Mouse (Mus musculus): Measurements from ENCODE around the gene Ajm1. TPM values are rescaled to one million over a fixed set of nuclear protein-coding genes. Genes with fewer than 3 reads are reported as not detected.

The Ajm1 gene
- polyA plus RNA-seq, 1 experiment from 2014 or later = 18.9 TPM

DNA sequence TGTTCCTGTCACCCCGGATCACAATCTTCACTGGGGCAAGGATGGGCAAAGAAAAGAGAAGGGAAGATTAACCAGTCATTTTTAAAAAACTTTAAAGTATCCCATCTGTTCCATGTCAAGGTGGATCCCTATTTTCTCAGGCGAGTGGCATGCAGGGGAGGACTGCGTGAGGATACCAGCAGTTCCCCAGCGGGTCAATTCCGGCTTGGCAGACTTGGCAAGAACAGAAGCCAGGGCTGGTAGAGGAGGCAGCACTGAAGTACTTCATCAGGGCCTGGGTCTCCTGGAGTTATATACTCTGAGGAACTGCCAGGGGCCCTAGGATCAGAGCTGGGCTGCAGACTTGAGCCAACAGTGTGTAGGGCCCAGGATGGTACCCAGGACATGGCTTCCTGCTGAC, 21.0 kb upstream of the Ajm1 start:
- H3K27ac ChIP-seq (replicated peaks) = no peak overlapping the region
- H3K4me2 ChIP-seq = no peak overlapping the region
- ATAC-seq (ENCODE audit: low FRiP score) = no peak
- H3K9me3 ChIP-seq (replicated peaks) = no peaks in the 10 kb centered on the region
- H3K36me3 ChIP-seq = peaks cover 53% of the 10 kb centered on the region
- no peak overlapping the region for H3K4me3 ChIP-seq (replicated peaks)
- no peaks in the 10 kb centered on the region for H3K27me3 ChIP-seq (replicated peaks)
- WGBS = 95% methylated on average over 5 of the region's 5 CpGs
- H3K4me1 ChIP-seq = peaks cover 19% of the 10 kb centered on the region
- no peak overlapping the region for H3K9ac ChIP-seq (replicated peaks)

DNA sequence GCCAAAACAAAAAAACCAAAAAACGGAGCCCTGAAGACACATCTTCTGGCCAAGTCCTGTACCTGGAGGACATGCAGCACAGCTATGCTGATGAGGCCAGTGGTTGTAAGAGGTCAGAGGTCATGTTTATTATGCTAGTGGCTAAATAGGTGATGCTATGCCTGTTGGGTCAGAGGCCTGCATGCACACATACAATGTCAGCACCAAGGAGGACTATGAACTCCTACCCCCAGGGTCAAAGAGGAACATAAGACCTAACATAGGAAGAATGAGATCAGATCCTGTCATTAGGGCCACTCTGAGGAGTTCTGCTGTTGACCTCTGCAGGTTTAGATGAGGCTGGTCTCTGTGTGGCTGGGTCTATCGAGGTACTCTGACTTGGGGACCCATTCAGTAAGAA, 18.5 kb upstream of the Ajm1 start:
- WGBS = 90% methylated on average over 2 of the region's 2 CpGs
- H3K9ac ChIP-seq (replicated peaks) = no peak overlapping the region
- H3K27me3 ChIP-seq (replicated peaks) = no peaks in the 10 kb centered on the region

DNA sequence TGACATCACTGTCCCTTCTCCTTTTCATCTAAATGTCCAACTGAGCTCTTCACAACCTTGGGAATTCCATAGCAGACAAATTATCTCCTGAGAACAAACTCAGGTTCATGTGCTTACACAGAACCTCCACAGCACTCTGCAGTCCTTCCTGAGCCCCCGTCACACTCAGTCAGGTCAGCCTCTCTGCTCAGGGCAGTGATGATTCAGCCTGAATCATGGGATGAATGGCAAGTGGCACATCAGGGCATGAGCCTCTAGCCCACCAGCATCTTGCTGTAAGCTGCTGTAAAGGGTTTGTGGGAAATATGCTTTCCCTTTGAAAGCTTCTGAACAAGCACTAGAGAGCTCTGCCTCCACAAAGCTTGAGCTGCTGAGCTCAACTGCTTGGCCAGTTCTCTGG, 17.2 kb upstream of the Ajm1 start:
- Histone ChIP-seq H3K4me2 (no peak overlapping the region), H3K36me3 (peaks cover 84% of the 10 kb centered on the region), H3K9ac (replicated peaks) (no peak overlapping the region), H3K4me3 (replicated peaks) (no peak overlapping the region), H3K4me1 (no peaks in the 10 kb centered on the region), H3K27ac (replicated peaks) (no peak overlapping the region), H3K9me3 (replicated peaks) (no peaks in the 10 kb centered on the region), H3K27me3 (replicated peaks) (no peaks in the 10 kb centered on the region)
- WGBS = 98% methylated on average over 1 of the region's 1 CpGs
- ATAC-seq (ENCODE audit: low FRiP score) = no peak

More for the DNA sequence above, 18.5 kb upstream of the Ajm1 start:
- no peak overlapping the region for H3K4me2 ChIP-seq
- peaks cover 76% of the 10 kb centered on the region for H3K36me3 ChIP-seq
- ATAC-seq (ENCODE audit: low FRiP score) = no peak
- H3K9me3 ChIP-seq (replicated peaks) = no peaks in the 10 kb centered on the region
- H3K4me3 ChIP-seq (replicated peaks) = no peak overlapping the region
- no peaks in the 10 kb centered on the region for H3K4me1 ChIP-seq
- no peak overlapping the region for H3K27ac ChIP-seq (replicated peaks)

DNA sequence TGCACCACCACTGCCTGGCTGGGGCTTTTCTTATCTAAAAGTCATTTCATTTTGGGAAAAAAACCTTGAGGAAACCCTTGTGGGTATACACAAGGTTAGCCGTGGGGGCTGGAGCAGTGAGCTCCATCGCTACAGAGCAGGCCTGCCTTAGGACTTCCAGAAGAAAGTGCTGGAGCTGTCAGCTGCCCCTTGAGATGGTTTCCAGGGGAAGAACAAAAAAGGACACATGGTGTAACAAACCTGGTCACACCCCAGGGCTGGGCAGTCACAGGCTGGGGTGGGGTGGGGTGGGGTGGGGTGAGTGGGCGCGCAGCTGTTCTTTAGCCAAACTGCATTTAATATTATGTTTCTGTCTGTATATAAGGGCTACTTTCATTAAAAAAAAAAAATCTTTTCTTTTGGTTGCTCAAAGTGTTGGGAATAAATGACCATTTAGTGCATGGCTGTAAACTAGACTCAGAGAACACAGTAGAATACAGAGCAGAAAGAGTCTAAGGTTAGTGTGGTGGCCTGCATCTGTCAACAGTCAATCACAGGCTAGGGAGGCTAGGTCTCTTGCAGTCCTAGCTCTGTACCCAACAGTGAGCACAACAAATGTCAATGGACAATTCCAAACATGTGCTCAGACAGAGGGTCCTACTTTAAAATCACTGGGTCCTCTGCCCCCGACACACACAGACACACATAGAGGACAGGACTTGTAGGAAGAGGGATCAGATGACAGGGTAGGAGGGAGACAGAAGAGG, 15.4 kb upstream of the Ajm1 start:
- Histone ChIP-seq H3K4me2 (no peak overlapping the region), H3K4me3 (replicated peaks) (no peak overlapping the region), H3K27me3 (replicated peaks) (no peaks in the 10 kb centered on the region), H3K36me3 (peaks cover 93% of the 10 kb centered on the region), H3K9ac (replicated peaks) (no peak overlapping the region), H3K4me1 (no peaks in the 10 kb centered on the region), H3K9me3 (replicated peaks) (no peaks in the 10 kb centered on the region), H3K27ac (replicated peaks) (no peak overlapping the region)
- ATAC-seq (ENCODE audit: low FRiP score) = no peak
- WGBS = 96% methylated on average over 5 of the region's 5 CpGs

DNA sequence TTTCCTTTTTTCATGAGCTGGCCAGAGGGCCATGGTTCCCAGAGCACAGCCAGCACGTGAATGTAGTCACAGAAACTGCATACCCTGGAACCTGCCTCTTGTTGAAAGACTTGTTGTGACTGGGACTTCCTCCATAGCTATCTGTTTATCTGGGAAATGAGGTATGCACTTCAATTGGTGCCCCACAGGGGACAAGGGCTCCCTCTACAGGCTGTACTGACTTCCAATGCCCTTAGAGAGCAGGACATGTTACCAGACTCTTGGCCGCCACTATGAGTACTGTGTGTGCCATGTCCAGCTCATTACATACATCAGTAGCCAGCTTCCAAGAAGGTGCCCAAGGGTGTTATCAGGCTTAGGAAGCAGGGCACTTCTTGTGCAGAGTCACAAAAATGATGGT, 10.3 kb upstream of the Ajm1 start:
- H3K9me3 ChIP-seq (replicated peaks) = no peaks in the 10 kb centered on the region
- H3K4me2 ChIP-seq = no peak overlapping the region
- H3K36me3 ChIP-seq = peaks cover 89% of the 10 kb centered on the region
- no peaks in the 10 kb centered on the region for H3K4me1 ChIP-seq
- WGBS = 86% methylated on average over 2 of the region's 2 CpGs
- no peak overlapping the region for H3K4me3 ChIP-seq (replicated peaks)
- no peak overlapping the region for H3K9ac ChIP-seq (replicated peaks)
- no peaks in the 10 kb centered on the region for H3K27me3 ChIP-seq (replicated peaks)
- no peak for ATAC-seq (ENCODE audit: low FRiP score)
- H3K27ac ChIP-seq (replicated peaks) = no peak overlapping the region

DNA sequence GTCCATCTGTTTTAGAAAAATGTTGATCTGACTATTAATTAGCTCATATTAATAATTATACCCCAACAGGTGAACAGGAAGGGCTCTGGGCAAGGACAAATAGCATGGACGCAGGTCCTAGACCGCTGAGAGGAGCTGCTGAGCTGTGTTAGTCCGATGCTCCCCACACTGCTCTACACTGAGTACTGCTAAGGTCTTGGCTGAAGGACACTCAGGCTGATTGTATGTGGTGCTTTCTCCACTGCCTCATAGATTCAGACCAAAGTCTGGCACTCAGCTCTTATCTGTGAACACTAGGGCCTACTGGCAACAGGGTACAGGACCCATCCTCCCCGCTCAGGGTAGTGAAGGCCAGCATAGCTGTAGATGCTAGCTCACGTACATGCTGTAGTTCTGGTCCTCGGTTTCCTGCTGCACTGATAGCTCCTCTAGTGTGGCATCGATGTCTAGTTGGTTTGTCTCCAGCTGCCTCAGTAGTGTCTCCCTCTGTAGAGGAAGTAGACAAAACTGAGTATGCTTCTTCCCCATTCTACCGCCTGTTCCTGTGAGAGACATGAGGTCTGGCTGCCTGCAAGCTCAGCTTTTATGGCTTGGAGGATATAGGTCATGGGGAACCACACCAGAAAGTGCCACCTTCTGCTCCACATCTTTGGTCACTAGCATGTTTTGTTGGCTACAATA, 6.8 kb upstream of the Ajm1 start:
- no peak overlapping the region for H3K9ac ChIP-seq (replicated peaks)
- no peak for ATAC-seq (ENCODE audit: low FRiP score)
- peaks cover 85% of the 10 kb centered on the region for H3K36me3 ChIP-seq
- 95% methylated on average over 8 of the region's 8 CpGs for WGBS
- peaks cover 7% of the 10 kb centered on the region for H3K4me1 ChIP-seq
- no peak overlapping the region for H3K4me3 ChIP-seq (replicated peaks)
- H3K27me3 ChIP-seq (replicated peaks) = no peaks in the 10 kb centered on the region
- no peak overlapping the region for H3K4me2 ChIP-seq
- H3K27ac ChIP-seq (replicated peaks) = no peak overlapping the region
- H3K9me3 ChIP-seq (replicated peaks) = no peaks in the 10 kb centered on the region

DNA sequence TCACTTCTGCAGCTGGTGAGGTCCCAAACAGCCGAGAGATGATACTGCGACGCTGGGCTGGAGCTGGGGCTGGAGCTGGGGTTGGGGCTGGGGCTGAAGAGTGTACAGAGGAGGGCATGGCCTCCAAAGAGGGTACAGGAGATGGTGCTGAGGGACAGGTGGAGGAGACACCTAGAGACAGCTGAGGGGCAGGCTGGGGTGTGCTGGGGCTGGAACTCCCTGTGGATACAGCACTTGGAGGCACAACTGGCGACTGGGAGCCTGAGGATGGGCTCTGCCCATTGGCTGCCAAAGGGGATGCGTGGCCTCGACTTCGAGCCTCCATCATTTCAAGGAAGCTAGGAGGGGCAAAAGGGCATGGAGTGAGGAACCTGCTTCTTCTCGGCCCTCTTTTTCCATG, 5.7 kb upstream of the Ajm1 start:
- H3K9ac ChIP-seq (replicated peaks) = no peak overlapping the region
- no peak overlapping the region for H3K4me3 ChIP-seq (replicated peaks)
- H3K4me2 ChIP-seq = no peak overlapping the region
- H3K4me1 ChIP-seq = peaks cover 17% of the 10 kb centered on the region
- no peak overlapping the region for H3K27ac ChIP-seq (replicated peaks)
- no peak for ATAC-seq (ENCODE audit: low FRiP score)
- WGBS = 94% methylated on average over 8 of the region's 8 CpGs
- H3K9me3 ChIP-seq (replicated peaks) = no peaks in the 10 kb centered on the region
- H3K27me3 ChIP-seq (replicated peaks) = no peaks in the 10 kb centered on the region
- peaks cover 77% of the 10 kb centered on the region for H3K36me3 ChIP-seq

DNA sequence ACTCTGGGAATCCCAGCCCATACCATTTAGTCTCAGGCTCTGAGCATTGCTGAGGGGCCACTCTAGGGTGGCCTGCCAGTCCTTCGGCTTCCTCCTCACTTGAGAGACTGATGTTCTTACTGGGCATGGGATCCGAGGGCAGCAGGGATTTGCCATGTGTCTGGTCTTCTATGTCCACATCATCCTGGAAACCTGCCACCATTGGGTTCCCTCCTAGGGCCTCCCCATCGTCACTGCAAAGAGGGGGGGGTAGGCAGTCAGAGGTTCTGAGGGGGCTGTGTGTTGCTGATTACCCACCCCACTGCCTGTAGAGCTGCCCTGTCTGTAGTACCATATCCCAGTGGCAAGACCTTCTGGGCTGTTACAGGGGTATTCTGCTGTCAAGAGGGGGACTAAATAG, 4.0 kb upstream of the Ajm1 start:
- no peak for ATAC-seq (ENCODE audit: low FRiP score)
- H3K36me3 ChIP-seq = peaks cover 60% of the 10 kb centered on the region
- H3K9me3 ChIP-seq (replicated peaks) = no peaks in the 10 kb centered on the region

DNA sequence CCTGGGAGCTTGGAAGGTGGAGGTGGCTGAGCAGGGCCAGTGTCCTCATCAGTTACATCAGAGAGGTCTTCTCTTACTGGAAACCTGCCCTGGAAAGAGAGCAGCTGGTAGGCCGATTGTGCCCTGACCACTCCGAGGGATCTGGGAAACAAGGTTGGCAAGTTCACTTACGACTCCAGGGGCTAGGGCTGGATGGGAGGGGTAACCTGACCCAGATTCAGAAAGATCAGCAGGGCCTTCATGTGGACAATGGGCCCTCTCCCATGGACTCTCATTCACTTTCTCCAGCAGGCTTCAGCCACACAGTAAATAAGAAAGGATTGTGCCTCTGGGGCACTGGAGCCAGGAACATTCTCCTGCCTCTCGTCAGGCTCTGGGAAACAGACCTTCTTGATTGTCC, 3.3 kb upstream of the Ajm1 start:
- no peak overlapping the region for H3K4me3 ChIP-seq (replicated peaks)

More for the DNA sequence above, 4.0 kb upstream of the Ajm1 start:
- Histone ChIP-seq H3K4me2 (no peak overlapping the region), H3K4me1 (peaks cover 33% of the 10 kb centered on the region), H3K27me3 (replicated peaks) (peaks cover 2% of the 10 kb centered on the region), H3K27ac (replicated peaks) (no peak overlapping the region), H3K4me3 (replicated peaks) (no peak overlapping the region), H3K9ac (replicated peaks) (no peak overlapping the region)
- 83% methylated on average over 3 of the region's 3 CpGs for WGBS

DNA sequence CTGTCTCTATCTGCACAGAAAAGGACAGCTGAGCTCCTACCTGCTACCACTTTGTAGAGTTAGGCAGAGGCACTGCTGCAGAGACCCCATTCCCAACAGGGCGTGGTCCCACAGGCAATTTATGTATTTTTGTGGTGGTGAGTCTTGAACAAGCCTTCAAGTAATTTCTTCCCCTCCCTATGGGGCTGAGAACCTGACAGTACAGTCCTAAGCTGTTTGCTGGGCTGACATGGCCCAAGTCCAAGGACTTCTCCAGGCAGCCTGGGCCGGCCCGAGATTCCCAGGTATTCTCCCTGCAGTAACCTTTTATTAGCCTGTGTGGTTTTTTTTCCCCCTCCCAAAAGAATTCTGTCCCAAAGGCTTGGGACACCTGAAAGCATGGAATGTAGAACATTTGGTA, 2.6 kb upstream of the Ajm1 start:
- H3K9me3 ChIP-seq (replicated peaks) = no peaks in the 10 kb centered on the region
- H3K4me3 ChIP-seq (replicated peaks) = no peak overlapping the region
- H3K27ac ChIP-seq (replicated peaks) = no peak overlapping the region
- 89% methylated on average over 3 of the region's 3 CpGs for WGBS
- no peak overlapping the region for H3K4me2 ChIP-seq
- ATAC-seq (ENCODE audit: low FRiP score) = no peak
- H3K27me3 ChIP-seq (replicated peaks) = peaks cover 17% of the 10 kb centered on the region
- peaks cover 47% of the 10 kb centered on the region for H3K4me1 ChIP-seq
- H3K36me3 ChIP-seq = peaks cover 47% of the 10 kb centered on the region
- no peak overlapping the region for H3K9ac ChIP-seq (replicated peaks)

More for the DNA sequence above, 3.3 kb upstream of the Ajm1 start:
- no peak overlapping the region for H3K4me2 ChIP-seq
- WGBS = 82% methylated on average over 4 of the region's 4 CpGs
- no peak for ATAC-seq (ENCODE audit: low FRiP score)
- H3K36me3 ChIP-seq = peaks cover 53% of the 10 kb centered on the region
- H3K9me3 ChIP-seq (replicated peaks) = no peaks in the 10 kb centered on the region
- peaks cover 40% of the 10 kb centered on the region for H3K4me1 ChIP-seq
- peaks cover 10% of the 10 kb centered on the region for H3K27me3 ChIP-seq (replicated peaks)
- H3K9ac ChIP-seq (replicated peaks) = no peak overlapping the region
- H3K27ac ChIP-seq (replicated peaks) = no peak overlapping the region

DNA sequence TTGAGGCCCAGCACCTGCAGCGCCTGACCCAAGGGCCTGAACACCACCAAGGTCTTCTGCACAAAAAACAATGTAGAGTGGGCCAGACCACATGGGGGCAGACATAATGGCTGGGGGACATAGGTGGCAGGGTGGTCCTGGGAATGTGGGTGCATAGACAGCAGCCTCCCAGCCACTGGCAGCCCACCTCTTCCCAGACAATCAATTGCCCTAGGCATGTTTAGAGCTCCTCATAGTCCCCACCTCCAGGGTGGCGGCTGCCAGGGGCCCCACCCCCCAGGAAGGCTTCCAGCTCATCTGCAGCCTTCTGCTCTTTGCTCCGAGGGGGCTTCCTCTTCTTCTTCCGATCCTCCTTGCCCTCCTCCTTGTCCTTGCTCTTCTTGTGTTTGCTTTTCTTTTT, 2.0 kb upstream of the Ajm1 start:
- H3K9me3 ChIP-seq (replicated peaks) = no peaks in the 10 kb centered on the region
- H3K4me2 ChIP-seq = no peak overlapping the region
- 73% methylated on average over 4 of the region's 4 CpGs for WGBS
- H3K4me1 ChIP-seq = peaks cover 53% of the 10 kb centered on the region
- H3K36me3 ChIP-seq = peaks cover 46% of the 10 kb centered on the region
- H3K4me3 ChIP-seq (replicated peaks) = no peak overlapping the region
- H3K27me3 ChIP-seq (replicated peaks) = peaks cover 22% of the 10 kb centered on the region
- no peak for ATAC-seq (ENCODE audit: low FRiP score)
- H3K9ac ChIP-seq (replicated peaks) = no peak overlapping the region
- H3K27ac ChIP-seq (replicated peaks) = peak overlapping the region; percentile 71; the same call in 1 of the 2 replicates

DNA sequence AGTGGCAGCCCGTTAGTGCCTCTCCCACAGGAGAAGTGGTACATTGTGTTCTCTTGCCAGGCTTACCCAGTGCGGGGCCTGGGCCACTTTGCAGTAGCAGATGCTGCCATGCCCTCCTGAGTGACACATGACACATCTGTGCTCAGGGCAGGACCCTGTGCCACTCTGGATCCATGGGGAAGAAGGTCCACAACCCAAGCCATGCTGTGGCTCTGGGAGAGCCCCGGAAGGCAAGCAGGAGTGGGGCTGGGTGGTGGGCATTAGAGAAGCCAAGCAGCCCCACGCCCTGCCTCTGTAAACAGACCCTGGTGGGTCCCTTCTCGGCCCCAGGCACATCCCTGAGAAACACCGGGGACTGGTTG, 1.5 kb upstream of the Ajm1 start:
- H3K27ac ChIP-seq (replicated peaks) = peak overlapping the region; percentile 71; the same call in 1 of the 2 replicates
- peaks cover 58% of the 10 kb centered on the region for H3K4me1 ChIP-seq
- H3K36me3 ChIP-seq = peaks cover 43% of the 10 kb centered on the region
- no peak overlapping the region for H3K9ac ChIP-seq (replicated peaks)
- no peak overlapping the region for H3K4me3 ChIP-seq (replicated peaks)
- H3K9me3 ChIP-seq (replicated peaks) = no peaks in the 10 kb centered on the region
- 56% methylated on average over 6 of the region's 6 CpGs for WGBS
- no peak overlapping the region for H3K4me2 ChIP-seq
- ATAC-seq (ENCODE audit: low FRiP score) = no peak
- H3K27me3 ChIP-seq (replicated peaks) = peaks cover 27% of the 10 kb centered on the region

All from neural tube, embryonic 15.5 days (tissue).